Comparison of ENCODE assay signal across 15 mouse cellular contexts in the genomic region with DNA sequence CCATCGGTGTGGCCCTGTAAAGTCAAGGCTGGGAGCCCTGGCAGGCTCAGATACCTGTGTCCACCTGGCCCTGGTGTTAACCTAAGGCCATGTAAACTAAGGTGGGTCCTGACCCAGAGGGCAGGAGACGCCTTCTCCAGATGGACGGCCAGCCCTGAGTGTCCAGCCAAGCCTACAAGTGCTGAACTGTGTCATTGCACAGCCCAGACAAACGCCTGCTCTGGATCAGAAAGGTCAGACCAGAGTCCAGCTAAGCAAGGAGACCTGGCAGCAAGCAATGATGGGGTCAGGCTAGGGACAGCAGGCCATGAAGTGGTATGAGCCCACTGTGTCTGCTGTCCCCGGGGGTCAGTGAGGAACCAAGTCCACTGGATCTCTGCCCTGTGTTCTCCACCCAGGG.
"Had no signal": no experiment of that assay in that cellular context is flagged by ENCODE, and none has a peak within 500 bp of the region (broad histone marks: within the 10 kb centered on the region; RNA-seq: fewer than 3 reads in every experiment).

No protein-coding gene starts in this region.

- H3K4me1 ChIP-seq: limb, embryonic 13.5 days; neural tube, embryonic 15.5 days had no signal

- H3K27me3 ChIP-seq: limb, embryonic 13.5 days; neural tube, embryonic 15.5 days had no signal

- H3K4me2 ChIP-seq: hindbrain, embryonic 14.5 days; limb, embryonic 13.5 days; neural tube, embryonic 15.5 days had no signal

- H3K9ac ChIP-seq: hindbrain, embryonic 14.5 days; limb, embryonic 13.5 days; neural tube, embryonic 15.5 days had no signal

- H3K4me3 ChIP-seq: layer of hippocampus, adult 2 months; limb, embryonic 13.5 days; midbrain, embryonic 10.5 days; myocyte; neural tube, embryonic 15.5 days had no signal

- H3K9me3 ChIP-seq: limb, embryonic 13.5 days; midbrain, embryonic 10.5 days; neural tube, embryonic 15.5 days had no signal

- ATAC-seq: intestine, postnatal 0 days; lung, postnatal 0 days had no signal

- H3K27ac ChIP-seq: hindbrain, embryonic 14.5 days; layer of hippocampus, adult 2 months; limb, embryonic 13.5 days; midbrain, embryonic 10.5 days; neural tube, embryonic 15.5 days had no signal

- DNase-seq: kidney, postnatal 4 days; lung, adult 2 months; lung, postnatal 36 days; midbrain, embryonic 14.5 days; right cerebral cortex, adult 18-20 months; right cerebral cortex, postnatal 25 days; thymus, postnatal 4 days had no signal

- H3K36me3 ChIP-seq: limb, embryonic 13.5 days; midbrain, embryonic 10.5 days; neural tube, embryonic 15.5 days had no signal
